Mouse (Mus musculus): ENCODE results near the gene Tomm7. TPM values are rescaled to one million over a fixed set of nuclear protein-coding genes. Genes with fewer than 3 reads are reported as not detected.
"Not testable (repeated sequence)": the region's sequence is repeated elsewhere in the genome, so short reads cannot be mapped to it uniquely, and the experiment has no call there.

Gene Tomm7
- polyA plus RNA-seq, 2 experiments from 2014 or later, result 78.4 to 114 TPM

DNA sequence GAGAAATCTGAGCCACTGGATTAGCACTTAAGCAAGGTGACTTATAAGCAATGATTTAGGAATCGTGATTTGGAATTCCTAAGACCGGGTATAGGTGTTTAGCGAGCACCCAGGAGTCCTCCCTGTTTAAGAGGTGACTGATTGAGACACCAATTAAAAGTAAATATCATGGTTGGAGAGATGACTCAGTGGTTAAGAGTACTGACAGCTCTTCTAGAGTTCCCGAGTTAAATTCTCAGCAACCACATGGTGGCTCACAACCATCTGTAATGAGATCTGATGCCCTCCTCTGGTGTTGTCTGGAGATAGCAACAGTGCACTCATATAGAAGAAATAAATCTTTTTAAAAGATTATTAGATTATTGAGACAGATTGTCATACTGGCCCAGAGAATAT is 7.2 kb upstream of the Tomm7 start:
- not testable (repeated sequence) for ATAC-seq

GRCm38 (mm10) chr5:23850345-23851159 is 6.6 kb upstream of the Tomm7 start:
- peak; percentile 87 for ATAC-seq

- no peak for ATAC-seq
These were observed 1.2 kb upstream of the Tomm7 start for GRCm38 (mm10) chr5:23845141-23845540.

GRCm38 (mm10) chr5:23844531-23844841 is 525 bp upstream of the Tomm7 start:
- ATAC-seq, result no peak

- no peak for ATAC-seq
These were observed 5.8 kb downstream of the Tomm7 start for GRCm38 (mm10) chr5:23838158-23838557.

DNA sequence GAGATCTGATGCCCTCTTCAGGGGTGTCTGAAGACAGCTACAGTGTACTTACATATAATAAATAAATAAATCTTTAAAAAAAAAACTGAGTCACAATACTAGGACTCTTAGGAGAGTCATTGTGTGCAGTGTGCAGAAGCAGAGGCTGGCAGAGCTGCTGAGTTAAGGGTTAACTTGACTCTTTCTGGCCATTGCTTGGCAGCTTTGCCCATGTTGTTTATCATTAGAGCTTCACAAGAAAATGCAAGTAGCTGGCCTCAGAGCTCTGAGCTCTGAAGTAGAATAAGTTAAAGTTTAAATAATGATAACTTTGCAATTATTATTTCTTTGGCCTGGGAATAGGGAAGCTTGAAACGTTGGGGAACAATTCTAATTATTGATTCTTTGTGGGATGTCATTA is 8.3 kb downstream of the Tomm7 start:
- not testable (repeated sequence) for ATAC-seq

GRCm38 (mm10) chr5:23830897-23831752 is 12.8 kb downstream of the Tomm7 start:
- ATAC-seq, result no peak

GRCm38 (mm10) chr5:23826321-23827004 is 17.5 kb downstream of the Tomm7 start:
- peak; percentile 46 for ATAC-seq

DNA sequence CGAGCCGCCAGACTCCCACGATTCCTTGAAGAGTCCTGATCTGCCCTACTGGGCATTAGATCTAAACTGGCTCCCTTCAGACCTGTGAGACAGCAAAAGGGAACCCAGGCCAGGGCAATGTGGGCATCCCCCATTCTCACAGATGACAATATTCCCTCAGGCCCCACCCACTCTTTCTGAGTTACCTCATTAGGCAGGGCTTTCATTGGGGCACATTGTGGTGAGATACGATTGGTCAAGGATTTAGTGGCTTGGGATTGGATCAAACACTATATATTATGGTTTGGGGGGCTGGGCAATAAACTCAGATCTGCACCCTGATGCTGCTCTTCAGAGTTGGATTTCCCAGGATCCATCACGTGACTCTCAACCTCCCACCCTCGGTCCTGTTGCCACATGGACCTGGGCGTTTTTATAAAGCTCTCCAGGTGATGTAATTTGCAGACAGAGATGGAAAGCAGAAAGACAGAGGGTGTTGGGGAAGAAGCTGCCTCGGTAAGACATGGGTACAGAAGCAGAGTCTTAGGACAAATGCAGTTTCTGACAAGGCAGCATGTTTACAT is 19.7 kb downstream of the Tomm7 start:
- ATAC-seq, result no peak

DNA sequence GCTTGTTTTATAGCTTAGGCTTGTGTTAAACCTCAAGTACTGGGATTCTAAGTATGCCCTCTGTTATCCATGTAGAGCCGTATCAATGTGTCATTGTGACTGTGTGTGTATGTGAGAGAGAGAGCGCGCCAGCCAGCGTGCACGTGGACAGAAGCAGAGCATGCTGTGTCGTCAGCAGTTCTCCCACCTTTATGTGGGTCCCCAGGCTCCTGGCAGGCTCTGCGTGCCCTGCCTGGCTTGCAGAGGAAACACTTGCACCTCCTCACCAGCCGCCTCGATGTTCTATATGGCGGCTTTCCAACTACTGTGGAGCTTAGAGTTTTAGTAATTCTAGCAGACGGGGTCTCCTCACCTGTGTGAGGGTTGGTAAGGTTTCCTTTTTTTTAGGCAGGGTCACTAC is 21.7 kb downstream of the Tomm7 start:
- ATAC-seq, result no peak

DNA sequence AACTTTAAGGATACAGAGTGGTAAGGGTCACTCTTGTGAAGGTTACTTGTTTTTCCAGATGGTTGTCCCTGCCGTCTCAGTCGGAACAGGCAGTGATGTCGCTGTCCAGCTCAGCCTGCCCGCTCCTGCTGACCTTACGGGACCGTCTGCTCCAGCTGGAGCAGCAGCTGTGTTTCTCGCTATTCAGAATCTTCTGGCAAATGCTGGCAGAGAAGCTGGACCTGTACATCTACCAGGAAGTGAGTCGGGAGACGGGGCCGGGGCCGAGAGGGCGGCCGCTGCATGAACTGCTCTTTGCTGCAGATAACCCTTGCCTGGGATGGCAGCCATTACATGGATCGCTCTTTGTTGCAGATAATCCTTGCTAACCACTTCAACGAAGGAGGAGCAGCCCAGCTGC is 27.3 kb downstream of the Tomm7 start:
- ATAC-seq, result no peak

- no peak for ATAC-seq
These were observed 29.1 kb downstream of the Tomm7 start for GRCm38 (mm10) chr5:23814841-23815240.

DNA sequence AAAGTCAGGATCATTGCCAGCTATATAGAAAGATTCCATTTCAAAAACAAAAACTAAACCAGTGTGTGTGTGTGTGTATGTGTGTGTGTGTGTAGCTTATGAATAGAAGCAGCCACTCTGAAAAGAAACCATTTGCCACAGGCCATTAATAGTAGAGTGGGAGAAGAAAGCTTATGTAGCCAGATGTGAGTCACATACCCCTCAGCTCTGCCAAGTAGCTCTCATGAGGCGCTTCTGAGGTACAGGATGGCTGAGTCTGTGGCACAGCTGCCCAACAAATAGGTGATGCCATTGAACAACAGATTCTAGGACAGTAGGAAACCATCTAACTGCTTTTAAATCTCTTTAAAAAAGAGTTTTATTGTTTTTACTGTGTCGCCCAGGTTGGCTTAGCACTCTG is 51.2 kb downstream of the Tomm7 start:
- no peak for ATAC-seq

- ATAC-seq, result no peak
These were observed 54.8 kb downstream of the Tomm7 start for GRCm38 (mm10) chr5:23789078-23789612.

Other genes starting within 250 kb of the Tomm7 start
- 10 to 100 TPM; 74.3 to 80.2 TPM for gene Srpk2, start 159.5 kb downstream of the Tomm7 start, polyA plus RNA-seq (2017; shearing (Covaris generic))
- gene Pus7, start 60.5 kb downstream of the Tomm7 start, polyA plus RNA-seq (2017; shearing (Covaris generic)), result 1 to 10 TPM; 7.4 to 9.6 TPM
- gene Rint1, start 56.5 kb downstream of the Tomm7 start, polyA plus RNA-seq (2017; shearing (Covaris generic)), result 10 to 100 TPM; 18.7 to 26.1 TPM
- 10 to 100 TPM in 1 of 2 experiments, 1 to 10 TPM in 1; 9.3 to 10.1 TPM for gene Fam126a, start 186.5 kb upstream of the Tomm7 start, polyA plus RNA-seq (2017; shearing (Covaris generic))

Data from activated CD4-positive, CD25-positive, alpha-beta regulatory T cell, adult 4 months (primary cell).